Comparison of ENCODE assay signal across 24 mouse cellular contexts in the genomic region with DNA sequence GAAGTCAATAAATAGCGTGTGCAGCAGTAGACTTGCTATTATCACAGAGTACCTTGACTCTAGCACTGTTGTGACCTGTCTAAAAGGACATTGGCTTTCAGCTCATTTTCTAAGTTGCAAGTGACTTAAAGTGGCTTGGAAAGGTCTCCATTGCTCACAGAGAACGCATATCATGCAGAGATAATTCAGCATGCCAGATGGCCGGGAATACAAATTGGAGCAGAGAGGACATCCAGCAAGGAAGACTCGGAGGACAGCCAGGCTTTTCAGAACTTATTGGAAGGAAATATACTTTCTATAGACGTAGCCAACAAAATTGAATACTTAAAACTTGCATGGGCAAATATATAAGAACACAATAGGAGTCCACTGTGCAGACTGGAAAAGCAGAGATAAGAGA.
DNase-seq lines count a peak whose midpoint lies in the region; ATAC-seq and TF ChIP-seq lines count a peak whose summit lies in the region.
"Had no signal": no experiment of that assay in that cellular context is flagged by ENCODE, and none has a peak within 500 bp of the region (broad histone marks: within the 10 kb centered on the region; RNA-seq: fewer than 3 reads in every experiment).

No protein-coding gene starts in this region.

- no peak for TF ChIP-seq CTCF in cerebellum, adult 2 months (IDR thresholded peaks at IDR 0.05; ENCODE audit: borderline replicate concordance, insufficient read depth, low read depth, low read length)

- no peak for TF ChIP-seq POLR2A in cerebellum, adult 2 months (IDR thresholded peaks at IDR 0.05; ENCODE audit: borderline replicate concordance, insufficient read depth, low read length)

- H3K27me3 ChIP-seq in cerebellum, adult 2 months (ENCODE audit: control insufficient read depth, insufficient read depth, low read length): no peaks in the 10 kb centered on the region
- H3K27me3 ChIP-seq: heart, embryonic 13.5 days; midbrain, embryonic 12.5 days had no signal

- WGBS in cerebellum, adult 2 months: 9% methylated on average over 5 of the region's 5 CpGs

- peaks cover 5% of the 10 kb centered on the region; the same call in 1 of the 2 replicates for H3K4me1 ChIP-seq in cerebellum, adult 2 months (ENCODE audit: control insufficient read depth, insufficient read depth, low read length)
- H3K4me1 ChIP-seq: heart, embryonic 13.5 days; midbrain, embryonic 12.5 days had no signal

- DNase-seq in frontal cortex, postnatal 25 days (ENCODE audit: low spot score in 2 of 2): no peak
- DNase-seq in retina, postnatal 1 day: peak; percentile 1
- DNase-seq in retina, embryonic 14.5 days (ENCODE audit: low spot score): no peak
- DNase-seq in cerebellum, adult 2 months: peak; percentile 71 to 88
- DNase-seq in cerebellum, postnatal 36 days: peak; percentile 70 to 81
- DNase-seq in kidney, adult 18-20 months: no peak
- no peak for DNase-seq in thymus, postnatal 36 days
- DNase-seq: adrenal gland, postnatal 14 days; gastrocnemius, adult 2 months; heart, postnatal 4 days; kidney, adult 11 months; liver; thymus, postnatal 4 days had no signal

- no peak overlapping the region for H3K27ac ChIP-seq in cerebellum, adult 2 months (ENCODE audit: insufficient read depth, low read length)
- H3K27ac ChIP-seq: gastrocnemius, adult 2 months; heart, embryonic 13.5 days; kidney, postnatal 0 days; midbrain, embryonic 12.5 days had no signal

- H3K4me3 ChIP-seq in cerebellum, adult 2 months (replicated peaks; ENCODE audit: insufficient read depth, low read depth, low read length): no peak overlapping the region
- H3K4me3 ChIP-seq: erythroblast, embryonic 14.5 days; gastrocnemius, adult 2 months; heart, embryonic 13.5 days; midbrain, embryonic 12.5 days; myocyte had no signal

- ATAC-seq in frontal cortex, adult (ENCODE audit: low TSS enrichment): peak; percentile 73
- ATAC-seq: CD4-positive, CD25-positive, alpha-beta regulatory T cell, adult 4 months; forebrain, embryonic 14.5 days; hindbrain, embryonic 16.5 days; lung, postnatal 0 days; Patski had no signal

Comparison
In these comparisons a context has a peak if more than half of its experiments do, and no peak if none do; other contexts are left out.
1. DNase-seq: peak in retina, postnatal 1 day (single experiment), cerebellum, adult 2 months (2 of 2) and cerebellum, postnatal 36 days (2 of 2); none in frontal cortex, postnatal 25 days (0 of 2), retina, embryonic 14.5 days (single experiment), kidney, adult 18-20 months (single experiment) and thymus, postnatal 36 days (0 of 2).